Mouse (Mus musculus) small intestine, adult 2 months (tissue): Measurements from ENCODE around the gene B3gntl1.
A peak's percentile ranks its signal among the peaks of the same experiment; 100 is the strongest.

ENCODE experiments used
- CTCF ChIP-seq: fragments of 200-500 bp; IDR thresholded peaks from 2 replicates; pipeline ENCODE4 v1.5.1; 2012; ENCODE audit warnings: low read depth, mild to moderate bottlenecking, control low read depth, inconsistent platforms, low read length, moderate library complexity, mixed read lengths; ENCODE audit not compliant: insufficient replicate concordance, insufficient read length; ENCODE audit errors: extremely low read depth
- POLR2A ChIP-seq: fragments of 200-500 bp; IDR thresholded peaks from 2 replicates; pipeline ENCODE4 v1.6.1; 2012; ENCODE audit warnings: low read depth, mild to moderate bottlenecking, control low read depth, inconsistent platforms, low read length, moderate library complexity

GRCm38 (mm10) chr11:121630406-121630805, 42.5 kb downstream of the B3gntl1 start:
- TF ChIP-seq CTCF (peak; percentile 32; the same call in 1 of the 2 replicates), POLR2A (no peak)
